Mouse (Mus musculus): ENCODE data around the gene Slc34a3.

DNA sequence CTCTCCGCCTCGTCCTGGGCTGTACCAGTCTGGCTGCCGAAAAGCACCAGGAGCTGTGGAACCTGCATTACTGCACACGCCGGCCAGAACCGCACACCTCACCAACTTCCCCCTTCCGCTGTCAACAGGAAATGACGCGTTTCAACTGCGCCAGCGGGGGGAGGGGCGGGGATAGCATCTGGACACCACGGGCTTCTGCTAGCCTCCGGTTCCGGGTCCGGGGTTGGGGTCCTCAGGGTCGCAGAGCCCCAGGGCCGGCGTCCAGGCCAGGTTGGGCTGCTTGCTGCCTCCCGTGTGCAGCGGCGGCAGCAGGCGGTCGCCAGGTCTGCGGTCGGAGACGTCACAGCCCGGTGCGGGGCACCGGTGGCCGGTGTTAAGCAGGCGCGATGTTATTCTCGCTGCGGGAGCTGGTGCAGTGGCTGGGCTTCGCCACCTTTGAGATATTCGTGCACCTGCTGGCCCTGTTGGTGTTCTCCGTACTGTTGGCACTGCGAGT, 21.2 kb upstream of the Slc34a3 start, which contains the start of gene Tmem203:
- TF ChIP-seq CTCF (IDR thresholded peaks at IDR 0.05; ENCODE audit: borderline replicate concordance, extremely low read depth, insufficient read depth, insufficient read length) (no peak), POLR2A (IDR thresholded peaks at IDR 0.05; ENCODE audit: borderline replicate concordance, extremely low read depth, insufficient read depth, insufficient read length, poor library complexity, severe bottlenecking) (peak; percentile 54; the same call in 1 of the 2 replicates)
